Mouse (Mus musculus) thymus, adult 2 months (tissue): ENCODE data around the gene Ldb3.

ENCODE experiments used
- CTCF ChIP-seq: fragments of 200-500 bp; IDR thresholded peaks from 2 replicates; pipeline ENCODE4 v1.5.1; 2012; ENCODE audit warnings: mild to moderate bottlenecking, control low read depth, low read length, moderate library complexity, borderline replicate concordance; ENCODE audit not compliant: control insufficient read depth, poor library complexity, insufficient read depth; ENCODE audit errors: extremely low read depth
- POLR2A ChIP-seq: fragments of 200-500 bp; IDR thresholded peaks from 2 replicates; pipeline ENCODE4 v1.6.1; 2012; ENCODE audit warnings: mild to moderate bottlenecking, low read length, control low read depth, moderate library complexity; ENCODE audit not compliant: control insufficient read depth, poor library complexity, insufficient read depth; ENCODE audit errors: extremely low read depth

- no peak for TF ChIP-seq CTCF
- TF ChIP-seq POLR2A = no peak
Measured at GRCm38 (mm10) chr14:34497346-34497745, 91.1 kb downstream of the Ldb3 start.
